Mouse (Mus musculus) MEL (cell line): ENCODE measurements around the gene Uap1. TPM values are rescaled to one million over a fixed set of nuclear protein-coding genes. Genes with fewer than 3 reads are reported as not detected.

Experiments used
- DNase-seq: peaks from one replicate; pipeline ENCODE4 v3.0.0; 2011; ENCODE audit warnings: low read depth, low spot score
- H3K27ac ChIP-seq: 2 replicates; pipeline ENCODE4 v1.5.1; 2012; ENCODE audit warnings: low read depth, mild to moderate bottlenecking, control low read depth, low read length, moderate library complexity; ENCODE audit not compliant: control insufficient read depth
- H3K27me3 ChIP-seq, 2 experiments: fragments of 150-350 bp in 1 of 2; sonication (generic) in 1 of 2; 2 replicates each; pipeline ENCODE4 v1.6.1; 2012; ENCODE audit warnings: low read length in 2 of 2, mild to moderate bottlenecking in 2 of 2, improper control_type of control experiment in 1 of 2, moderate library complexity in 1 of 2; ENCODE audit not compliant: insufficient read depth in 2 of 2, control insufficient read depth in 1 of 2
- H3K36me3 ChIP-seq, 2 experiments: 2 replicates each; pipeline ENCODE4 v1.6.1; 2012 to 2014; ENCODE audit warnings: low read length in 2 of 2, improper control_type of control experiment in 1 of 2, inconsistent platforms in 1 of 2, mild to moderate bottlenecking in 1 of 2; ENCODE audit not compliant: insufficient read depth in 2 of 2, control insufficient read depth in 1 of 2
- H3K4me1 ChIP-seq, 2 experiments: fragments of 150-350 bp in 1 of 2; sonication (generic) in 1 of 2; 2 replicates each; pipeline ENCODE4 v1.6.1; 2012; ENCODE audit warnings: low read length in 2 of 2, improper control_type of control experiment in 1 of 2, mild to moderate bottlenecking in 1 of 2; ENCODE audit not compliant: insufficient read depth in 2 of 2, control insufficient read depth in 1 of 2
- H3K4me3 ChIP-seq, 2 experiments: fragments of 150-350 bp in 1 of 2; sonication (generic) in 1 of 2; 2 replicates each; pipeline ENCODE4 v1.5.1; 2012; ENCODE audit warnings: low read depth in 2 of 2, low read length in 2 of 2, mild to moderate bottlenecking in 2 of 2, moderate library complexity in 2 of 2, control low read depth in 1 of 2, improper control_type of control experiment in 1 of 2; ENCODE audit not compliant: control insufficient read depth in 1 of 2, insufficient read depth in 1 of 2
- H3K79me2 ChIP-seq: 2 replicates; pipeline ENCODE4 v1.6.1; 2012; ENCODE audit warnings: mild to moderate bottlenecking, low read length, moderate library complexity; ENCODE audit not compliant: control insufficient read depth, poor library complexity, insufficient read depth
- H3K9ac ChIP-seq: 2 replicates; pipeline ENCODE4 v1.6.1; 2012; ENCODE audit warnings: low read depth, mild to moderate bottlenecking, control low read depth, low read length, moderate library complexity; ENCODE audit not compliant: control insufficient read depth, poor library complexity, severe bottlenecking
- H3K9me3 ChIP-seq: fragments of 150-350 bp; sonication (generic); replicated peaks from 2 replicates; pipeline ENCODE4 v1.6.1; 2012; ENCODE audit warnings: mild to moderate bottlenecking, low read length, improper control_type of control experiment, moderate library complexity; ENCODE audit not compliant: insufficient read depth
- CHD1 ChIP-seq: IDR thresholded peaks from 2 replicates; pipeline ENCODE4 v1.6.1; 2012; ENCODE audit warnings: low read depth, mild to moderate bottlenecking, inconsistent platforms, low read length, improper control_type of control experiment
- E2F4 ChIP-seq: IDR thresholded peaks from 2 replicates; pipeline ENCODE4 v1.6.1; 2011; ENCODE audit warnings: low read depth, low read length, improper control_type of control experiment, borderline replicate concordance
- ELF1 ChIP-seq: IDR thresholded peaks from 2 replicates; pipeline ENCODE4 v1.6.1; 2014; ENCODE audit warnings: low read depth, mild to moderate bottlenecking, inconsistent platforms, low read length, improper control_type of control experiment, moderate library complexity
- EP300 ChIP-seq, 2 experiments: IDR thresholded peaks; 2 replicates each; pipeline ENCODE4 v1.6.1; 2011; ENCODE audit warnings: improper control_type of control experiment in 2 of 2, low read length in 2 of 2, low read depth in 1 of 2, mild to moderate bottlenecking in 1 of 2
- ETS1 ChIP-seq: IDR thresholded peaks from 2 replicates; pipeline ENCODE4 v1.6.1; 2012; ENCODE audit warnings: low read depth, mild to moderate bottlenecking, inconsistent platforms, low read length, improper control_type of control experiment, moderate library complexity
- GABPA ChIP-seq: IDR thresholded peaks from 2 replicates; pipeline ENCODE4 v1.6.1; 2012; ENCODE audit warnings: low read depth, mild to moderate bottlenecking, inconsistent platforms, low read length, improper control_type of control experiment, moderate library complexity
- GATA1 ChIP-seq: IDR thresholded peaks from 2 replicates; pipeline ENCODE4 v1.6.1; 2011; ENCODE audit warnings: low read depth, low read length, improper control_type of control experiment
- HCFC1 ChIP-seq: IDR thresholded peaks from 2 replicates; pipeline ENCODE4 v1.6.1; 2012; ENCODE audit warnings: low read depth, mild to moderate bottlenecking, inconsistent platforms, low read length, improper control_type of control experiment, moderate library complexity
- JUND ChIP-seq: IDR thresholded peaks from 2 replicates; pipeline ENCODE4 v1.6.1; 2011; ENCODE audit warnings: low read depth, mild to moderate bottlenecking, improper control_type of control experiment, low read length
- KAT2A ChIP-seq: conservative IDR thresholded peaks from 2 replicates; pipeline ENCODE4 v1.6.1; 2012; ENCODE audit warnings: low read depth, low read length, improper control_type of control experiment, inconsistent platforms
- MAFK ChIP-seq: IDR thresholded peaks from 2 replicates; pipeline ENCODE4 v1.6.1; 2011; ENCODE audit warnings: low read depth, mild to moderate bottlenecking, low read length, improper control_type of control experiment, borderline replicate concordance
- MAX ChIP-seq: IDR thresholded peaks from 2 replicates; pipeline ENCODE4 v1.6.1; 2011; ENCODE audit warnings: low read length, improper control_type of control experiment
- MAZ ChIP-seq: IDR thresholded peaks from 2 replicates; pipeline ENCODE4 v1.6.1; 2012; ENCODE audit warnings: low read depth, mild to moderate bottlenecking, inconsistent platforms, low read length, improper control_type of control experiment
- MEF2A ChIP-seq: IDR thresholded peaks from 2 replicates; pipeline ENCODE4 v1.6.1; 2014; ENCODE audit warnings: low read depth, mild to moderate bottlenecking, inconsistent platforms, low read length, improper control_type of control experiment; ENCODE audit not compliant: poor library complexity, insufficient replicate concordance, severe bottlenecking; ENCODE audit errors: extremely low read depth
- MXI1 ChIP-seq: IDR thresholded peaks from 2 replicates; pipeline ENCODE4 v1.6.1; 2011; ENCODE audit warnings: mild to moderate bottlenecking, low read depth, low read length, improper control_type of control experiment
- MYB ChIP-seq: IDR thresholded peaks from 2 replicates; pipeline ENCODE4 v1.6.1; 2011; ENCODE audit warnings: mild to moderate bottlenecking, low read depth, low read length, improper control_type of control experiment
- MYC ChIP-seq: IDR thresholded peaks from 2 replicates; pipeline ENCODE4 v1.6.1; 2011; ENCODE audit warnings: low read depth, mild to moderate bottlenecking, low read length, improper control_type of control experiment, moderate library complexity
- NELFE ChIP-seq: IDR thresholded peaks from 2 replicates; pipeline ENCODE4 v1.6.1; 2011; ENCODE audit warnings: low read depth, low read length, improper control_type of control experiment
- NRF1 ChIP-seq: IDR thresholded peaks from 2 replicates; pipeline ENCODE4 v1.6.1; 2014; ENCODE audit warnings: low read depth, mild to moderate bottlenecking, inconsistent platforms, low read length, improper control_type of control experiment, moderate library complexity; ENCODE audit not compliant: poor library complexity, insufficient read depth, severe bottlenecking
- POLR2A ChIP-seq, 2 experiments: IDR thresholded peaks; 2 replicates each; pipeline ENCODE4 v1.6.1; 2011 to 2012; ENCODE audit warnings: low read length in 2 of 2, mild to moderate bottlenecking in 2 of 2, control low read depth in 1 of 2, improper control_type of control experiment in 1 of 2, low read depth in 1 of 2, moderate library complexity in 1 of 2; ENCODE audit not compliant: control insufficient read depth in 1 of 2, insufficient read depth in 1 of 2, poor library complexity in 1 of 2
- POLR2AphosphoS2 ChIP-seq: IDR thresholded peaks from 2 replicates; pipeline ENCODE4 v1.6.1; 2011; ENCODE audit warnings: low read length, improper control_type of control experiment
- RAD21 ChIP-seq: IDR thresholded peaks from 2 replicates; pipeline ENCODE4 v1.6.1; 2011; ENCODE audit warnings: mild to moderate bottlenecking, low read depth, low read length, improper control_type of control experiment
- RCOR1 ChIP-seq: IDR thresholded peaks from 2 replicates; pipeline ENCODE4 v1.6.1; 2012; ENCODE audit warnings: low read depth, mild to moderate bottlenecking, inconsistent platforms, low read length, improper control_type of control experiment
- SIN3A ChIP-seq: IDR thresholded peaks from 2 replicates; pipeline ENCODE4 v1.6.1; 2012; ENCODE audit warnings: low read length, improper control_type of control experiment, inconsistent platforms
- SMC3 ChIP-seq: IDR thresholded peaks from 2 replicates; pipeline ENCODE4 v1.6.1; 2011; ENCODE audit warnings: low read depth, low read length, improper control_type of control experiment
- TAL1 ChIP-seq: IDR thresholded peaks from 2 replicates; pipeline ENCODE4 v1.6.1; 2012; ENCODE audit warnings: mild to moderate bottlenecking, inconsistent platforms, low read length, moderate library complexity, mixed read lengths
- TBP ChIP-seq: IDR thresholded peaks from 2 replicates; pipeline ENCODE4 v1.8.0; 2011; ENCODE audit warnings: low read depth, low read length, improper control_type of control experiment
- TCF12 ChIP-seq: IDR thresholded peaks from 2 replicates; pipeline ENCODE4 v1.6.1; 2014; ENCODE audit warnings: low read depth, mild to moderate bottlenecking, inconsistent platforms, low read length, improper control_type of control experiment, moderate library complexity
- UBTF ChIP-seq: IDR thresholded peaks from 2 replicates; pipeline ENCODE4 v1.6.1; 2012; ENCODE audit warnings: low read depth, mild to moderate bottlenecking, inconsistent platforms, low read length, improper control_type of control experiment, moderate library complexity, borderline replicate concordance; ENCODE audit not compliant: insufficient read depth
- ZC3H11A ChIP-seq: IDR thresholded peaks from 2 replicates; pipeline ENCODE4 v1.6.1; 2012; ENCODE audit warnings: low read depth, mild to moderate bottlenecking, inconsistent platforms, low read length, improper control_type of control experiment
- ZKSCAN1 ChIP-seq: IDR thresholded peaks from 2 replicates; pipeline ENCODE4 v1.6.1; 2012; ENCODE audit warnings: low read depth, mild to moderate bottlenecking, inconsistent platforms, low read length, improper control_type of control experiment, moderate library complexity
- ZMIZ1 ChIP-seq: IDR thresholded peaks from 2 replicates; pipeline ENCODE4 v1.6.1; 2012; ENCODE audit warnings: low read depth, mild to moderate bottlenecking, inconsistent platforms, low read length, improper control_type of control experiment, moderate library complexity
- ZNF384 ChIP-seq: IDR thresholded peaks from 2 replicates; pipeline ENCODE4 v1.6.1; 2012; ENCODE audit warnings: low read depth, mild to moderate bottlenecking, inconsistent platforms, low read length, improper control_type of control experiment
- polyA plus RNA-seq, 2 experiments: library from polyadenylated mRNA; stranded (reverse) in 1 of 2; unstranded in 1 of 2; fragments of >175 nt in 1 of 2; fragments of >200 nt in 1 of 2; gene quantifications; 2 replicates each; pipeline versions ENCODE4 v1.2.1 to v1.2.4; 2012; ENCODE audit warnings: low replicate concordance in 2 of 2, low read depth in 1 of 2; ENCODE audit not compliant: insufficient read length in 2 of 2, insufficient read depth in 1 of 2, missing spikeins in 1 of 2
- total RNA-seq: library from RNA; depleted of rRNA; stranded (reverse); fragments of 300-350 nt; gene quantifications from 2 replicates; pipeline ENCODE4 v1.2.3, GENCODE M21; 2012

Gene Uap1
- total and polyA plus RNA-seq, 3 experiments: 74.5 to 80.8 TPM; not detected in 1

- TF ChIP-seq MEF2A: peak; percentile 79; the same call in 1 of the 2 replicates
These were observed 26.2 kb downstream of the Uap1 start (continued) for GRCm38 (mm10) chr1:170148536-170148935.

- peak; percentile 85 for DNase-seq
- TF ChIP-seq RAD21 (no peak), EP300 (IDR thresholded peaks at IDR 0.05; ENCODE audit: low read depth in 1 of 2, low read length in 2 of 2) (peak; percentile 45 to 61), GABPA (no peak), NRF1 (no peak), SIN3A (peak; percentile 70), TBP (0 out of 2 replicates have a peak, but pooled peaks have one; percentile 46), KAT2A (no peak), ETS1 (peak; percentile 32; the same call in 1 of the 2 replicates), ZNF384 (peak; percentile 38; the same call in 1 of the 2 replicates), POLR2A (IDR thresholded peaks at IDR 0.05; ENCODE audit: control insufficient read depth in 1 of 2, insufficient read depth in 1 of 2, low read depth in 1 of 2, low read length in 2 of 2, poor library complexity in 1 of 2) (no peak), SMC3 (no peak), ELF1 (peak; percentile 78), HCFC1 (no peak), RCOR1 (peak; percentile 43; the same call in 1 of the 2 replicates), MEF2A (no peak), MAFK (no peak), CHD1 (0 out of 2 replicates have a peak, but pooled peaks have one; percentile 86), ZC3H11A (no peak), ZMIZ1 (no peak), MYB (no peak), GATA1 (no peak), MYC (0 out of 2 replicates have a peak, but pooled peaks have one; percentile 58), JUND (no peak), MXI1 (peak; percentile 63), POLR2AphosphoS2 (no peak; the same call in 1 of the 2 replicates), TCF12 (peak; percentile 50), UBTF (no peak), MAZ (peak; percentile 60; the same call in 1 of the 2 replicates), E2F4 (no peak), MAX (peak; percentile 57), NELFE (no peak), ZKSCAN1 (no peak), TAL1 (no peak)
These were observed 26.9 kb downstream of the Uap1 start for GRCm38 (mm10) chr1:170147651-170148448.

More at GRCm38 (mm10) chr1:170147651-170148448, 26.9 kb downstream of the Uap1 start:
- Histone ChIP-seq H3K9ac (peak overlapping the region; percentile 43), H3K27ac (peak overlapping the region; percentile 94), H3K4me1 (peaks cover 27% of the 10 kb centered on the region in 2 experiments), H3K79me2 (no peaks in the 10 kb centered on the region), H3K36me3 (peaks cover 35 to 57% of the 10 kb centered on the region in 2 experiments), H3K4me3 (0 out of 4 replicates have a peak overlapping the region, but pooled peaks of 1 of the 2 experiments have one; percentile 11), H3K27me3 (no peaks in the 10 kb centered on the region), H3K9me3 (no peaks in the 10 kb centered on the region)
